Mouse (Mus musculus) thymus, postnatal 4 days (tissue): ENCODE data around the gene Usp25.
A peak's percentile ranks its signal among the peaks of the same experiment; 100 is the strongest.

Experiments used
- DNase-seq: peaks from one replicate; pipeline ENCODE4 v3.0.0; 2021

Usp25 gene

GRCm38 (mm10) chr16:77034751-77035150 is 21.2 kb downstream of the Usp25 start:
- no peak for DNase-seq

- no peak for DNase-seq
These were observed 28.1 kb downstream of the Usp25 start for GRCm38 (mm10) chr16:77041573-77041972.

- no peak for DNase-seq
These were observed 30.0 kb downstream of the Usp25 start for GRCm38 (mm10) chr16:77043499-77043898.

- no peak for DNase-seq
These were observed 40.7 kb downstream of the Usp25 start for GRCm38 (mm10) chr16:77054184-77054583.

- no peak for DNase-seq
These were observed 42.1 kb downstream of the Usp25 start for GRCm38 (mm10) chr16:77055519-77056159.

GRCm38 (mm10) chr16:77056160-77056520 is 42.6 kb downstream of the Usp25 start:
- DNase-seq, result no peak

GRCm38 (mm10) chr16:77058567-77058966 is 45.1 kb downstream of the Usp25 start:
- DNase-seq, result no peak

GRCm38 (mm10) chr16:77060166-77060565 is 46.7 kb downstream of the Usp25 start:
- DNase-seq, result peak; percentile 90

GRCm38 (mm10) chr16:77063916-77064315 is 50.4 kb downstream of the Usp25 start:
- DNase-seq, result no peak

- no peak for DNase-seq
These were observed 63.6 kb downstream of the Usp25 start for GRCm38 (mm10) chr16:77076954-77077735.

GRCm38 (mm10) chr16:77077736-77078005 is 64.2 kb downstream of the Usp25 start:
- DNase-seq, result no peak

- DNase-seq, result no peak
These were observed 70.6 kb downstream of the Usp25 start for GRCm38 (mm10) chr16:77084071-77084470.

GRCm38 (mm10) chr16:77089806-77090205 is 76.3 kb downstream of the Usp25 start:
- no peak for DNase-seq

GRCm38 (mm10) chr16:77093526-77093925 is 80.0 kb downstream of the Usp25 start:
- DNase-seq, result no peak

- DNase-seq, result no peak
These were observed 81.6 kb downstream of the Usp25 start for GRCm38 (mm10) chr16:77095017-77095551.

GRCm38 (mm10) chr16:77099018-77099869 is 85.7 kb downstream of the Usp25 start:
- peak; percentile 65 for DNase-seq

GRCm38 (mm10) chr16:77103637-77104264 is 90.2 kb downstream of the Usp25 start:
- no peak for DNase-seq

- no peak for DNase-seq
These were observed 97.8 kb downstream of the Usp25 start for GRCm38 (mm10) chr16:77111268-77111667.

- no peak for DNase-seq
These were observed 112.4 kb downstream of the Usp25 start for GRCm38 (mm10) chr16:77125908-77126307.

- DNase-seq, result no peak
These were observed 115.2 kb downstream of the Usp25 start for GRCm38 (mm10) chr16:77128683-77129082.

- DNase-seq, result no peak
These were observed 119.5 kb downstream of the Usp25 start for GRCm38 (mm10) chr16:77133055-77133454.

GRCm38 (mm10) chr16:77140651-77141050 is 127.1 kb downstream of the Usp25 start:
- no peak for DNase-seq

- DNase-seq, result no peak
These were observed 133.3 kb downstream of the Usp25 start for GRCm38 (mm10) chr16:77146801-77147200.
